ENCODE assay signal across 9 mouse cellular contexts in the genomic region with DNA sequence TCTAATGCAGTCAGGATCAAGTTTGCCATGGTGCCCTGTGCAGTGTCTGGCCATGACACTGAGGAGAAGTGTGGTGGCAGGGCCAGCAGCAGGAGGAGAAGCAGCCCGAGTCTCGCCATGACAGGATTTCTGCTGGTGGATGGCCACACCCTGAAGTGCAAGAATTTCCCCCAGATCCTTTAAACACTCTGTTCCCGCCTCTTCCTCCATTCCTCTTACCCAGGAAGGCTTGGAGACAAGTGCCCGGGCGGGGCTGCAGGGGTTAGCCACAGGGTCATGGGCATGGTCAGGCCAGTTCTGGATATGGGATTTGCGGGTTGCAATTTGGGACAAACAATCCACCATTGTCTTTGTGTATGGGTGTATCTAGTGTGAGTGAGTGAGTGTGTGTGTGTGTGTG. TPM values are rescaled to one million over a fixed set of nuclear protein-coding genes. Genes with fewer than 3 reads are reported as not detected.
DNase-seq lines count a peak whose midpoint lies in the region; ATAC-seq and TF ChIP-seq lines count a peak whose summit lies in the region.
"Had no signal": no experiment of that assay in that cellular context is flagged by ENCODE, and none has a peak within 500 bp of the region (broad histone marks: within the 10 kb centered on the region; RNA-seq: fewer than 3 reads in every experiment).

TSS of gene AU021092 (minus strand) at position 160 of the 400 bp plus-strand sequence.

- no peak within 1 kb of the TSS for H3K4me3 ChIP-seq in kidney, embryonic 16.5 days (ENCODE audit: low read length)
- H3K4me3 ChIP-seq in heart, postnatal 0 days (ENCODE audit: low read depth, low read length) = no peak within 1 kb of the TSS
- peak within 1 kb of the TSS; percentile 25 for H3K4me3 ChIP-seq in lung, embryonic 16.5 days (ENCODE audit: low read length)
- no peak within 1 kb of the TSS for H3K4me3 ChIP-seq in intestine, postnatal 0 days (ENCODE audit: low read depth, low read length)

- H3K4me1 ChIP-seq in kidney, embryonic 16.5 days (ENCODE audit: insufficient read depth, low read length) = no peaks in the 10 kb centered on the region
- H3K4me1 ChIP-seq in heart, postnatal 0 days (ENCODE audit: control insufficient read depth, insufficient read depth) = 0 out of 2 replicates have a peak, but pooled peaks cover 4% of the 10 kb centered on the region
- H3K4me1 ChIP-seq in lung, embryonic 16.5 days (replicated peaks; ENCODE audit: control insufficient read depth, insufficient read depth, low read length) = 0 out of 2 replicates have a peak, but pooled peaks cover 4% of the 10 kb centered on the region
- H3K4me1 ChIP-seq in intestine, postnatal 0 days (replicated peaks; ENCODE audit: control insufficient read depth, insufficient read depth, low read length) = no peaks in the 10 kb centered on the region

- 59% methylated on average over 6 of the region's 6 CpGs for WGBS in kidney, embryonic 16.5 days
- WGBS in heart, postnatal 0 days = 62% methylated on average over 6 of the region's 6 CpGs
- 47% methylated on average over 6 of the region's 6 CpGs for WGBS in lung, embryonic 16.5 days
- WGBS in intestine, postnatal 0 days = 56% methylated on average over 6 of the region's 6 CpGs

- H3K4me2 ChIP-seq in kidney, embryonic 16.5 days (replicated peaks; ENCODE audit: low read depth, low read length) = no peak within 1 kb of the TSS
- 0 out of 2 replicates have a peak within 1 kb of the TSS, but pooled peaks have one; percentile 25 for H3K4me2 ChIP-seq in heart, postnatal 0 days (ENCODE audit: low read depth, low read length)
- peak within 1 kb of the TSS; percentile 44 for H3K4me2 ChIP-seq in lung, embryonic 16.5 days (ENCODE audit: low read depth, low read length)
- H3K4me2 ChIP-seq in intestine, postnatal 0 days (replicated peaks; ENCODE audit: low read depth) = no peak within 1 kb of the TSS

- no peaks in the 10 kb centered on the region for H3K9me3 ChIP-seq in kidney, embryonic 16.5 days (ENCODE audit: low read length)
- no peaks in the 10 kb centered on the region for H3K9me3 ChIP-seq in heart, postnatal 0 days (replicated peaks; ENCODE audit: control insufficient read depth, low read length)
- no peaks in the 10 kb centered on the region for H3K9me3 ChIP-seq in lung, embryonic 16.5 days (ENCODE audit: control insufficient read depth, low read length)
- no peaks in the 10 kb centered on the region for H3K9me3 ChIP-seq in intestine, postnatal 0 days (ENCODE audit: control insufficient read depth)

- H3K27ac ChIP-seq in kidney, embryonic 16.5 days (ENCODE audit: low read length) = no peak within 1 kb of the TSS
- no peak within 1 kb of the TSS for H3K27ac ChIP-seq in heart, postnatal 0 days (ENCODE audit: low read depth)
- H3K27ac ChIP-seq in lung, embryonic 16.5 days (ENCODE audit: low read length) = peak within 1 kb of the TSS; percentile 79
- no peak within 1 kb of the TSS for H3K27ac ChIP-seq in intestine, postnatal 0 days (ENCODE audit: low read depth, low read length)

- peak; percentile 43 for DNase-seq in kidney, adult 11 months
- DNase-seq in adrenal gland, adult 2 months = peak; percentile 36
- DNase-seq in heart, postnatal 0 days (ENCODE audit: low spot score) = no peak
- DNase-seq in spleen, postnatal 36 days (ENCODE audit: low spot score in 2 of 2) = no peak
- DNase-seq in Muller cell, postnatal 12 days (ENCODE audit: inconsistent ontology term) = no peak
- DNase-seq: cerebellum, adult 11 months had no signal

- TF ChIP-seq EP300 in heart, postnatal 0 days (IDR thresholded peaks at IDR 0.05; ENCODE audit: low read depth) = no peak

- no peak for ATAC-seq in kidney, embryonic 16.5 days (ENCODE audit: low FRiP score, low TSS enrichment)
- ATAC-seq in heart, postnatal 0 days (ENCODE audit: insufficient read depth, low read depth) = no peak
- peak; percentile 93 for ATAC-seq in lung, embryonic 16.5 days (ENCODE audit: low read depth)
- no peak for ATAC-seq in intestine, postnatal 0 days

- no peak for TF ChIP-seq CTCF in heart, postnatal 0 days (IDR thresholded peaks at IDR 0.05; ENCODE audit: low read depth)
- TF ChIP-seq CTCF in intestine, postnatal 0 days (IDR thresholded peaks at IDR 0.05; ENCODE audit: low read depth) = no peak

- no peaks in the 10 kb centered on the region for H3K36me3 ChIP-seq in kidney, embryonic 16.5 days (ENCODE audit: insufficient read depth, low read length)
- no peaks in the 10 kb centered on the region for H3K36me3 ChIP-seq in heart, postnatal 0 days (replicated peaks; ENCODE audit: control insufficient read depth, insufficient read depth, low read length)
- no peaks in the 10 kb centered on the region for H3K36me3 ChIP-seq in lung, embryonic 16.5 days (ENCODE audit: control insufficient read depth, insufficient read depth, low read length)
- no peaks in the 10 kb centered on the region for H3K36me3 ChIP-seq in intestine, postnatal 0 days (ENCODE audit: control insufficient read depth, insufficient read depth)

- H3K27me3 ChIP-seq in kidney, embryonic 16.5 days (ENCODE audit: insufficient read depth, low read length) = no peaks in the 10 kb centered on the region
- H3K27me3 ChIP-seq in heart, postnatal 0 days (ENCODE audit: control insufficient read depth, insufficient read depth, low read length) = no peaks in the 10 kb centered on the region
- no peaks in the 10 kb centered on the region for H3K27me3 ChIP-seq in lung, embryonic 16.5 days (ENCODE audit: control insufficient read depth, insufficient read depth, low read depth, low read length)
- no peaks in the 10 kb centered on the region for H3K27me3 ChIP-seq in intestine, postnatal 0 days (replicated peaks; ENCODE audit: control insufficient read depth, insufficient read depth, low read length)

- H3K9ac ChIP-seq in kidney, embryonic 16.5 days (replicated peaks; ENCODE audit: low read length) = no peak within 1 kb of the TSS
- no peak within 1 kb of the TSS for H3K9ac ChIP-seq in heart, postnatal 0 days (replicated peaks; ENCODE audit: low read depth, low read length)
- H3K9ac ChIP-seq in lung, embryonic 16.5 days (ENCODE audit: low read length) = 0 out of 2 replicates have a peak within 1 kb of the TSS, but pooled peaks have one; percentile 36
- H3K9ac ChIP-seq in intestine, postnatal 0 days (ENCODE audit: low read depth, low read length) = no peak within 1 kb of the TSS

RNA-seq across cellular contexts. Expression of gene AU021092, which starts in this region (rescaled TPM):
- 7.0 and 9.8 TPM in 2 replicates for polyA plus RNA-seq in kidney, embryonic 16.5 days (2015; fragmentation: Nextera tagmentation; extraction: Ambion mirVana)
- total RNA-seq in adrenal gland, adult 2 months (2021) = 10 to 100 TPM; 20.4 to 25.4 TPM
- 24.0 and 26.0 TPM in 2 replicates for polyA plus RNA-seq in adrenal gland, adult 2 months (2012; rRNA removed)
- 12.2 and 14.9 TPM in 2 replicates for total RNA-seq in heart, postnatal 0 days (2014; rRNA removed; ENCODE audit: low replicate concordance)
- polyA plus RNA-seq in heart, postnatal 0 days (2015; fragmentation: Nextera tagmentation; extraction: Ambion mirVana) = 6.3 and 8.8 TPM in 2 replicates
- 60.9 and 81.8 TPM in 2 replicates for polyA plus RNA-seq in lung, embryonic 16.5 days (2015; fragmentation: Nextera tagmentation; extraction: Ambion mirVana)
- 3.9 and 4.0 TPM in 2 replicates for polyA plus RNA-seq in intestine, postnatal 0 days (2015; fragmentation: Nextera tagmentation; extraction: Ambion mirVana)

Comparison
In these comparisons a context has a peak if more than half of its experiments do, and no peak if none do; other contexts are left out.
1. DNase-seq: peak in kidney, adult 11 months (single experiment) and adrenal gland, adult 2 months (single experiment); none in heart, postnatal 0 days (single experiment), spleen, postnatal 36 days (0 of 2) and Muller cell, postnatal 12 days (single experiment).
2. H3K4me2 ChIP-seq: peak in heart, postnatal 0 days (single experiment) and lung, embryonic 16.5 days (single experiment); none in kidney, embryonic 16.5 days (single experiment) and intestine, postnatal 0 days (single experiment).